Mouse (Mus musculus): ENCODE data around the gene Dab2ip.

- TF ChIP-seq CTCF (IDR thresholded peaks at IDR 0.05; ENCODE audit: low read depth): no peak
- TF ChIP-seq EP300 (IDR thresholded peaks at IDR 0.05; ENCODE audit: low read depth): no peak
Measured at GRCm38 (mm10) chr2:35625526-35625925, 67.5 kb downstream of the Dab2ip start.
